11 mouse cellular contexts compared by ENCODE assay signal in the genomic region with DNA sequence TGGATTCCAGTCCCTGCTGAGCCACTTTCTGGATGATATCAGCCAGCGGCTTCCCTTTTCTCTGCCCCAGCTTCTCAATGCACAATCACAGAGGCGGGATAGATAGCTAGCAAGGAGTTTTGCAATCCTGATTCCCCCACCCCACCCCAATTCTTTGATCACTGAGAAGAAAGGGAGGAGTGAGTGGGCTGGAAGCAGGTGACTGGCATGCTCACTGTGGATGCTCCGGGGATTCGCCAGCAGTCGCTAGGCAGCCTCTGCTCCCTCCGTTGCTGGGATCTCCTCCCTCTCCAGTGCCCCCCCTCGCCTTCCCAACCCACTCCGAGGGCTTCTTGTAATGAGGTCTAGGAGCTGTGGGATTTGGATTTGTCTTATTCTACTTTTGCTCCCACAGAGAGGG. TPM values are rescaled to one million over a fixed set of nuclear protein-coding genes. Genes with fewer than 3 reads are reported as not detected.
A peak's percentile ranks its signal among the peaks of the same experiment; 100 is the strongest.
DNase-seq lines count a peak whose midpoint lies in the region; ATAC-seq lines count a peak whose summit lies in the region.
"Had no signal": no experiment of that assay in that cellular context is flagged by ENCODE, and none has a peak within 500 bp of the region (broad histone marks: within the 10 kb centered on the region; RNA-seq: fewer than 3 reads in every experiment).

No protein-coding gene starts in this region.

- H3K4me2 ChIP-seq in limb, embryonic 12.5 days = no peak overlapping the region
- H3K4me2 ChIP-seq: lung, embryonic 15.5 days had no signal

- no peak overlapping the region for H3K4me3 ChIP-seq in limb, embryonic 12.5 days (replicated peaks)
- H3K4me3 ChIP-seq: lung, embryonic 15.5 days had no signal

- peaks cover 19% of the 10 kb centered on the region for H3K4me1 ChIP-seq in limb, embryonic 12.5 days (replicated peaks)

- no peaks in the 10 kb centered on the region for H3K36me3 ChIP-seq in limb, embryonic 12.5 days
- H3K36me3 ChIP-seq: lung, embryonic 15.5 days had no signal

- H3K9me3 ChIP-seq in limb, embryonic 12.5 days = no peaks in the 10 kb centered on the region
- H3K9me3 ChIP-seq: lung, embryonic 15.5 days had no signal

- WGBS in limb, embryonic 12.5 days = 54% methylated on average over 8 of the region's 8 CpGs

- H3K27me3 ChIP-seq in limb, embryonic 12.5 days = no peaks in the 10 kb centered on the region
- H3K27me3 ChIP-seq: lung, embryonic 15.5 days had no signal

- peak overlapping the region; percentile 74; the same call in 1 of the 2 replicates for H3K27ac ChIP-seq in limb, embryonic 12.5 days
- H3K27ac ChIP-seq: lung, embryonic 15.5 days had no signal

- DNase-seq in layer of hippocampus, postnatal 10 days (ENCODE audit: low spot score in 2 of 2) = peak; percentile 51 to 57
- DNase-seq in layer of hippocampus, adult 11-12 months (ENCODE audit: low spot score) = no peak
- DNase-seq in frontal cortex, postnatal 14 days (ENCODE audit: low spot score in 2 of 2) = peak; percentile 54 to 68
- peak; percentile 52 to 55 for DNase-seq in right cerebral cortex, postnatal 36 days (ENCODE audit: low spot score in 2 of 2)
- DNase-seq in T-cell, adult 2 months (ENCODE audit: low spot score) = no peak
- DNase-seq in lung, postnatal 10 days = no peak
- DNase-seq: cerebellum, adult 2 months had no signal

- no peak for ATAC-seq in limb, embryonic 12.5 days (ENCODE audit: insufficient number of reproducible peaks, insufficient read depth, low FRiP score, low TSS enrichment, low read depth)
- no peak for ATAC-seq in CD4-positive, CD25-positive, alpha-beta regulatory T cell, adult 4 months
- ATAC-seq: activated CD4-positive, CD25-positive, alpha-beta regulatory T cell, adult 4 months had no signal

- H3K9ac ChIP-seq in limb, embryonic 12.5 days (replicated peaks) = no peak overlapping the region
- H3K9ac ChIP-seq: lung, embryonic 15.5 days had no signal

RNA-seq across cellular contexts. Expression of a gene that starts 12.5 kb away (rescaled TPM):
- 100 to 1,000 TPM; 268 to 270 TPM for total RNA-seq in layer of hippocampus, postnatal 10 days (2021)
- polyA plus RNA-seq in limb, embryonic 12.5 days (2016; fragmentation: Nextera tagmentation; extraction: Ambion mirVana) = 2.5 and 2.6 TPM in 2 replicates
- polyA plus RNA-seq in CD4-positive, CD25-positive, alpha-beta regulatory T cell, adult 4 months (2017; shearing (Covaris generic)) = under 1 TPM in 1 of 2 experiments, not detected in 1; 0.24 TPM

Comparison
In these comparisons a context has a peak if more than half of its experiments do, and no peak if none do; other contexts are left out.
1. DNase-seq: peak in layer of hippocampus, postnatal 10 days (2 of 2), frontal cortex, postnatal 14 days (2 of 2) and right cerebral cortex, postnatal 36 days (2 of 2); none in layer of hippocampus, adult 11-12 months (single experiment), T-cell, adult 2 months (single experiment) and lung, postnatal 10 days (single experiment).